Mouse (Mus musculus): ENCODE data around the gene Ppfia4.

DNA sequence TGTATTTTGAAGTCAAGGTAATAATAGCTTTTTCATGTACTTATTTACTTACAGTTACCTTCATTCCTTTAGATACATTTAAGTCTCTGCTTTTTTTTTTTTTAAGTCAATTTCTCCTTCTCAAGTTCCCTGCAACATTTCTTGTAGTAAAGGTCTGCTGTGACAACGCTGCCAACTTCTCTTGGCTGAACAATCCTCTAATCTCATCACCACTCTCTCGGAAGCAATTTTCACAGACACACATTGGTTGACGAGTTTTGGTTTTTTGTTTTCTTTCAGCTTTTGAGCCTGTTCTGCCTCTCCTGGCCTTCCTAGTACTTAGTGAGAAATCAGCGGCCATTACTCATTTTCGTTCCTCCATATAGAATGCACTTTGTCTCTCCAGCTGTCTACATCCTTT is 52.6 kb downstream of the Ppfia4 start:
- TF ChIP-seq CTCF (IDR thresholded peaks at IDR 0.05; ENCODE audit: low read depth, low read length): no peak
- TF ChIP-seq POLR2A (IDR thresholded peaks at IDR 0.05; ENCODE audit: extremely low read depth, insufficient read depth, low read length): no peak

All from liver, adult 2 months (tissue).